Mouse (Mus musculus) urinary bladder, adult 18-20 months (tissue): ENCODE data around the gene Mbnl2.
A peak's percentile ranks its signal among the peaks of the same experiment; 100 is the strongest.
"Not testable (repeated sequence)": the region's sequence is repeated elsewhere in the genome, so short reads cannot be mapped to it uniquely, and the experiment has no call there.

Experiments used
- DNase-seq, 2 experiments: peaks; one replicate each; pipeline ENCODE4 v3.0.0; 2022; ENCODE audit warnings: low spot score in 2 of 2, mixed read lengths in 2 of 2

Mbnl2 gene

DNA sequence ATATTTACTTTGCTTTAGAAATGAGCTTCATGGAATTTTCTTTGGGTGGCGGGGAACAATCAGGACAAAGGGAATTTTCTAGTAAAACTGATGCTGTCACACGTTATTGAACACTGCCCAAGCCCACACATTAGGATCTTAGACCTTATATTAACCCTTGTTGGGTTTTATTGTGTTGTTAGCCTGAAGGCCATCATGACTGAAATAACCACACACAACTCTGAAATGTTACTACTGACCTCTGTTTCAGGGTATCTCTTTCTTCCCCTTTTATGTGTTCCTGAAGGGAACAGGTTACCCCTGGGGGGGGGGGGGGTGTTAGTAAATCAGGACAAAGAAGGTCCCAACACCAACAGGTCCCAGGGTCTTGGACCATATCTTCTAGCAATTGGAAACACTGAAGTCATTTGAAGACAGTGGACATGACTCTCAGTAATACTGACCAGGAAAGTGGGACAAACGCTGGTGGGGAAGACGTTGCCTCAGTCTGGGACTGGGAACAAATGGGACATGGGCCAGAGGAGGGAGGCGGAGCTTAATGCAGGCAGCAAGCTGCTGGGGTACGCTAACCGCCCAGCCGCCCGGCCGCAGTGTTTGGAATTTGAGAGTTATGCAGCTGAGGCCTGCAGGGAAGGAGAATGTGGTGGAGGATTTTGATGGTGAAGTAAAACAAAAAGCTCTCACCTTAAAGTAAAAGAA, 80.4 kb downstream of the Mbnl2 start:
- no peak for DNase-seq

DNA sequence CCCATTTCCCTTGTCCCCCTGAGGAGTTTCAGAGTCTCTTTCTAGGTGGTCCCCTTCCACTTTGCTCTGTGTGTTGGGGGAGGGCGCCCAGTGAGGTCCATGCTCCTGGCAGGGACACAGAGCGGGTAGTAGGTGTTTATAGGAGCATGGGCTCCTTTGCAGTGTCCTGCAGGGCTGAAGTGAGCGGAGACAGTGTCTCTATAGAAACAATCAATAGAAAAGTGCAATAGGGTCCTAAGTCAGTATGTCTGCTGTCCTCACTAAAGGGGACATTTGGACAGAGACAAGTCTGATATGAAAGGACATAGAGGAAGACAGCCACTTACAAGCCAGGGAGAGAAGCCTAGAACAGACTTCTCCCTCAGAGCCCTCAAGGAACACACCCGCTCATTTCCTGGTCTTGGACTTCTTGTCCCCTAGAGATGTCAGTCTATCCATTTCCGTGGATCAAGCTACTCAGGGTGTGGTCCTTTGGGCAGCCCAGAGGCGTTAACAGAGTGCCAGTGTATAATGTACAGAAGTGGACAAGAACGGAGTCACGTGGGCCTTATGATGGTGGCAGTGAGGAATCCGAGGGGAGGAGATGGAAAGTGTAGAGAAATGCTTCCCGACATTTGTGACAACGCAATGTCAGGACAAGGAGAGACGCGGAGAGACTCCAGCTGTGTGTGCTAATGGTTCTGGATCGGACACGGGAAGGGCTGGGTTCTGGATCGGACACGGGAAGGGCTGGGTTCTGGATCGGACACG, 82.0 kb downstream of the Mbnl2 start:
- no peak for DNase-seq

DNA sequence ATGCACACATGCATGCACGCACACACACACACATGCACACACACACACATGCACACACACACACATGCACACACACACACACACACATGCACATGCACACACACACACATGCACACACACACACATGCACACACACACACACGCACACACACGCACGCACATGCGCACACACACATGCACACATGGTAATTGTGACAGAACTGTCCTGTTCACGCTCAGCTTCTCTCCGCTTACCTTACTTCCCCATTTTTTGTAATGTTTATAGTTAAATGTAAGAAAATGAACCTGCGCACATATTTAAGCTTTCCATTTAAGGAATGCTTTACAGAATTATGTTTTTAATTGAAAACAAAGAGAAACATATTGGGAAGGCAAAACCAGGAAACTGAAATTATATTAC, 84.1 kb downstream of the Mbnl2 start:
- DNase-seq = not testable (repeated sequence)

DNA sequence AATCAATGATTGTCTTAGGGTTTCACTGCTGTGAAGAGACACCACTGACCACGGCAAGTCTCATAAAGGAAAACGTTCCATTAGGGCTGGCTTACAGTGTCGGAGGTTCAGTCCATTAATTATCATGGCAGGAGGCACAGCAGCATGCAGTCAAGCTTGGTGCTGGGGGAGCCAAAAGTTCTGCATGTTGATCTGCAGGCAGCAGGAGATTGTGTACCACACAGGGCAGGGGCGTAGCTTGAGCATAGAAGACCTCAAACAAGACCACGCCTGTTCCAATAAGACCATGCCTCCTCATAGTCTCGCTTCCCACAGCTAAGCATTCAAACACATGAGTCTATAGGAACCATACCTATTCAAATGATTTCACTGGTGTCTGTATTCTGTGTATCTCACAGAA, 85.7 kb downstream of the Mbnl2 start:
- no peak for DNase-seq

DNA sequence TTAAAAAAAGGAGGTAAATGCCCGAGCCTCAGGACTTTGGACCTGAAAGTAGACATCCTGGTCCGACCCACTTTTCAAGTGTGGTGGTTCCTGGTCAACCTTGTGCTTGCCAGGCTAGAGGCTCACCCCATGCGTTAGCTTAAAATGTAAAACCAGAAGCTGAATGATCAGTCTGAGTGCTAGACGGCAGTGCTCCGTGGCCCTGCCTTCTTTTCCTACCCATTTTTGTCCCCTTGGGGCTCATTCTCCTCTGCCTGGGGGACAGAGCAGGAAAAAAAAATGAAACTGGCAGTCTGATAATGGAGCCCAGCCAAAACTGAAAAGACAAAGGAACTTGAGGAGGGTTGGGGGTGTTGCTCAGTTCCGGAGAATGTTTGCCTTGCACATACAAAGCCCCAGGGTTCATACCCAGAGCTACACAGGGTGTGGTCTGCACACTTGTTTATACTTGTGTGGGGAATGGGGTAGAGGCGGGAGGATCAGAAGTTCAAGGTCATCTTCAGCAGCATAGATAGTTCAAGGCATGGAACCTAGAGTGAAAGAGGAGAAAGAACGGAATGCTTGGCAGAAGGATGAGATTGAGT, 87.0 kb downstream of the Mbnl2 start:
- no peak for DNase-seq

DNA sequence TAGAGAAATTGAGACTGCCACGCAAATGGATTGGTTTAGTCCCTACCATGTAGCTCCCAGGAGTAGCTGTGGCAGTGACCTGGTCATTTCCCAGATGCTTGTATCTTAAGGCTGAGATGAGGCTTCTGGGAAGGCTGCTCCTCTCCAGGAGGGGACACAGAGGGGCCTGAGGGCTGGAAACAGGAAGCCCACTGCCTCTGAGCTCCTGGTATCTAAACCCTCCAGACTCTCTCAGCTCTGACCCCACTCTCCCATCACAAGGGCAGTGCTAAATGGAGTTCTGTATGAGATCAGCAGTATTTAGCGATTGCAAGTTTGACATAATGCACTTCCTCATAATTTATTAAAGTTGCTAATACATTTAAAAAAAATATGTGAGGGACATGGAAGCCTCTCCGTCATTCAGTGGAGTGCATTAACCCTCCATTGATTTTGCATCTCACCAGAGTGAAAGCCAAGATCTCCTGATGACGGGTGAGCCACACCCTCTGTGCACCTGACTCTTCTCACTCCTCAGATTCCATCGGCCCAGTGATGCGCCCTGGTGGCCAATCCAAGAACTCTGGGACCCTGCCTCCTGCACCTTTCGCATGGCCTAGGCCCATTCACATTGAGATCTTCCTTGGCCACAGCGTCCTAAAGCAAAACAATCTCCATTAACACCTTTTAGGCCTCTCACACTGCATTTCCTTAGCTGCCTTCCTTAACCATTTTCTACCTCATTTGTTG, 87.8 kb downstream of the Mbnl2 start:
- no peak for DNase-seq

DNA sequence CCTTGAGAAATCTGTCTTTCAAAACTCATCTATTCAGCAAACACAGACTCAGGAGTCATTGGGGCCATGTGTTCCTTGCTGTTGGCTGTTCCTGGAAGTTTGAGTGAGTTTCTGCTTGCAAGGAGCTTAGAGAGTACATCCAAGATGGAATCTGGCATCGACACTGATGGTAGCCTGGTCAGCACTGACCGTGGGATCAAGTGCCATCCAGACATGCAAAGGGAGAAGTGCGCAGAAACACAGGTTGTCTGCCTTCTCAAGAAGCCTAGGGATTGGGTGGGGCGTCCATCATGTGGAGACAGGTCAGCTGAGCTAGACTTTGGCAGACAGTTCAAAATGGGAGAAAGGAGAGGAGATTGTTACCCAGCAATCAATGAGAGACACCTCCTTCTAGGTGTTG, 89.6 kb downstream of the Mbnl2 start:
- DNase-seq = no peak

DNA sequence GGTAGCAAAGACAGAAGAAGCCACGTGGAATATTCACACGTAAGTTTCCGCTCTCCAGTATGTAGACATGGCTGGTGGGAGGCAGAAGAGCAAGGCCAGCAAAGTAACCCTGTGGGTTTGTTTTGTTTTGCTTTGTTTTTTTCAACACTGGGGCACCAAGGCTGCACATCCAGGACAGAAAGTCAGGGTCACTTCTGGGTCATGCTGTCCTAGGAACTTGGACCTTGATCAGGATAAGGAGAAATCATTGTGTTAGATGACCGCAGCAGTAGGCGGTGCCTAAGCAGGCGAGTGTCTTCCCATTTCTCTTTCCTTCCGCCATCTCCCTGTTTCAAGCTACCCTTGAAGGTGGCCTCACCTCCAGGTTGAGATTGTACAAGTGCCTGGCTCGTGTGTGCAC, 91.5 kb downstream of the Mbnl2 start:
- DNase-seq = no peak

DNA sequence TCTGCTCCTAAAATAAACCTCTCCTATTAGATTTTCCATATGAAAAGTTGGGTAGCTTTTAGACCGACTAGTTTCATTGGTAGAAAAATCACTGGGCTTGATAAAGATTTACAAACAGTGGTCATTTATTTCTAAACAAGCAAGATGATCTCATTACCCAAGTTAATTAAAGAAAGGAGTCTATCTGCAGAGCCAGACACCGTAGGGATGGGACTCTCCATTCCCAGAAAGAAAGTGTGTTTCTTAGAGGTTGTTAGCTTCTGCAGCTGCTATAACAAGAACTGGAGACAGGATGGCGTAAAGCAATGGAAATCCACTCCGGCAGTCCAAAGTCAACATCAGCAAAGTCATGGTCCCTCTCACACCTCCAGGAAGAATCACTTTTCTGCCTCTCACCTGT, 92.1 kb downstream of the Mbnl2 start:
- DNase-seq = no peak

DNA sequence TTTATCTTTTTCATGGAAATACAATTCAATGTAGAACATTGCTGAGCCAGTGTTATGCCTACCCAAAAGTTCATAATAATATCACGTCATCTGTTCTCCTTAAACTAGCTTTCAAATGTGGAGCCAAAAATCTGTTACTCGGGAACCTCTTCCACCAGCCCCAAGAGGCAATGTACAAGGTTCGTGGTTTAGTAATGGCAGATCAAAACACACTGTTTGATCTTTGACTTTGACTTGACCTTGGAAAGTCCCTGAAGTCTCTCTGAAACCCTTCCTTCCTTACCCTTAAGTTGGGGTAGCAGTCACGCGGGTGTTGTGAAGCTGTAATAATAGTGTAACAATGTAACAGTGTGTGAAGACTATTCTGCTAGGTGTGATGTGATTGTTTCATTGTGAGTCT, 93.0 kb downstream of the Mbnl2 start:
- DNase-seq = no peak

DNA sequence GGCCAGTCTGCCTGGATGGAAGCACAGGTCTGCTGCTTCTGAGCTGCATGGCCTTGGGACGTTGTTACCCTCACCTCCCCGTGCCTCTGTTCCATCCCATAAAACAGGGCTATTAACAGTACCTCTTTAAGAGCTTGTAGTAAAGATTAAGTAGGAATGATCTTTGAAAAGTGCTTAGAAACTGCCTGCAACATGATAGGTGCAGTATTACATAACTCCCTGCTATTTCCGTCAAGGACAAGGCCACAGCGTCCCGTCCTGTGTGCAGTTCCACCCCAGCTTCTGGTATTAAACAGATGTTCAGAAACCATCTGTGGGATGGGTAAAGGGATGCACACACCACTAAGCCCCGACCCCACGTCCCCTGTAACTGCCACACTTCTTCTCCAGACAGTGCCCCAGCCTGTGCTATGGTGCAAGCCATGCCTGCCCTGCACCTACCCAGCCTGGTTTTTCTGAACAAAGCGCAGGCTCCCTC, 93.5 kb downstream of the Mbnl2 start:
- no peak for DNase-seq

DNA sequence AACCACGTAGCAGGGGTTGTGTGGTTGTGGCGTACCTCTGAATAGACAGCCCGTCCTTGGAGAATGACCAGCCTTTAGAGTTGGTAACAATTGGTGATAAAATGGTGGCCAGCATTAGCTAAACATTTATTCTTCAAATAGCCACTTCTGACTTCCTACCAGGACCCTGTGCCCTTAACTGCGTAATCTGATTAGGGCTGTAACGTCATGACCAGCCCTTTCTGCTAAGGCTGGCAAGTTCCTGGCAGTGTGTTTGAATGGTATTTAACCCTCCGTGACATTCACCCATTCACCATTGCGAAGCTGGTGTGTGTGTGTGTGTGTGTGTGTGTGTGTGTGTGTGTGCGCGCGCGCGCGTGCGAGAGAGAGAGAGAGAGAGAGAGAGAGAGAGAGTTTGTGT, 94.6 kb downstream of the Mbnl2 start:
- DNase-seq = no peak

DNA sequence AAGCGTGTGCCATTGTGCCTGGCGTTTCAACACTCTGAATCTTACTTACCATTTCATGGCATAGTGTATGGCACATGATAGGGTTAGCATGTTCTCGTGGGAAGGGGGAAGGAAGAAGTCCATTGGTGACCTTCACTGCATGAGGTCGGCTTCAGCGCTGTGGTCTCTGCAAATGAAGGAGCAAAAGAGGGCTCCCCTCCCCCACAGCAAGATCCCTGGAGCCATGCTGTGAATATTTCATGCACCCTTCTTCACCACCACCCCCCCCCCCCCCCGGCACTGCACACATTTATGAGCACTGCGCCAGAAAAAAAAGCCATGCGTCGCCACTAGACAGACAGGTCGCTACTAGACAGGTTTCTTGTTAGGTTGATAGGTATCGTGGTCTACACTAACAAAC, 95.2 kb downstream of the Mbnl2 start:
- no peak for DNase-seq

DNA sequence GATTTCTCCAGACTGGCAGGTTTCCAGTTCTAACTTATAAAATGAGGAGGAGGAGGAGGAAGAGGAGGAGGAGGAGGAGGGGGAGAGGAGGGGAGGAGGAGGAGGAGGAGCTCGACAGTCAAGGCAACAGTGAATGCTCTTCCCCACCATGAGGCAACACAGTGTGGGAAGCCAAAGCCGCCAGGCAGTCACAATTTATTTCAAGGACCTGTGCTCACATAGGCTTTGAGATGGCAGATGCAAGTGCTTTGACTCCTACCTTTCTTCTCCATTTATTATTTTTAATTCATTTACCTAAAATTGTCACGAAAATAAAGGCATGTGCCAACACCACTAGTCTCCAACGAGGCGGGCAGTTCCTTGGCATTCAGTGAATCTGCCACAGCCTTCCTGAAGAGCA, 95.7 kb downstream of the Mbnl2 start:
- no peak for DNase-seq

DNA sequence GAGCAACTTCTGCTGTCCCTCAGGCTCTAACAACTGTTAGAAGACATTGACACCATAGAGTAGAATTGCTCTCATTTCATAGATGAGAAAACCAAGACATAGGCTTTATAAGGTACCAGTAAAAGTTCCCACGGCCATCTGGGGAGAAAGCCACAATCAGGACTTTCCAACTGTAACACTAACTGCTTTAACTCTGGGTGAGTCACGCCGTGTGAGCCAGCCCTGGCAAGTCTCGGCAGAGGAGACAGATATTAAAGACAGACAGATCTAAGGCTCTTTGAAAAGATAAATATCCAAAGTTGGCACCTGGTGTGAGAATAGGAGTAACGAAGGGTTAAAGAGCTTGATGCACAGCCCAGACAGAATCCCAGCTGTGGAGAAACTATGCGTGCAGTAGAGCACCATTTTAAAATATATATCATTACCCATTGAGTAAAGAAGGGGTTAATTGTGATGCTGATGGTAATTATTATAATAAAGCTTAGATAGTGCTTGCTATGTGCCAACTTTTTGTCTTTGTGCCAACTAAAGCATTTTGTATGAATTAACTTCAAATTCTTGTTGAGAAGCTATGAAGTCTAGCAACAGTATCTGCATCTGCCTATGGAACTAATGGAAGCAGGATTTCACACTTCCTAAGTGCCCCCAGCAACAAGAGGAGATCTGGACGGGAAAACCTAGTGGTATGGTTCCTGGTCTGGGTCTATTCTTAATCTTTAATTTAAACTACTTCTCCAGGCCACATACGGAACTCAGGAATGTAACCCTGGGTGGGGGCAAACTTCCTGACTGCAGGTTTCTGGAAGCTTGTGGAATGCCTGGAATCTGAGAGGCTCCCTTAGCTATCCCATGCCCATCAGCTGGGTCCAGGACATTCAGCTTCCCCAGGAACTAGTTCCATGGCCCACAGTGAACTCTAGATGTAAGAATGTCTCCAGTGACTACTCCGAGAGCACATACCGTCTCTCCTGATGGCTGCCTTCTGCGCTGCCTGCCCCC, 97.9 kb downstream of the Mbnl2 start:
- peak in 1 of 2 experiments; percentile 53 for DNase-seq

DNA sequence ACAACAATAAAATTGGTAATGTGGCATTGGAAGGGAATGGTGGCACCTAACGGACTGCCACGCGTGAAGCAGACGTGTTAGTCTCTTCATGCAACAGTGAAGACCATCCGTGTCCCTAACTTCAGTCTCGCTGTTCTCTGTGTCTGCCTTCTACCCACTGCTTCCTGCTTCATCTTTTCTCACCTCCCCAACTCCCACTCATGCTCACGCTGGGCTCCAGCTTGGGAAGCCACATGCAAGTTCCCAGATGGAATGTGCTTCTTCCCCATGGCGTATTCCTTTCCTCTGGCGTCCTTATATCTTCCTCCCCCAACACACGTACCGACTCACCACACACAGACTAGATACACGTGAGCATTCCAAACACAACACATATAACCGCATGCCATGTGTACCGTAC, 99.3 kb downstream of the Mbnl2 start:
- no peak for DNase-seq

DNA sequence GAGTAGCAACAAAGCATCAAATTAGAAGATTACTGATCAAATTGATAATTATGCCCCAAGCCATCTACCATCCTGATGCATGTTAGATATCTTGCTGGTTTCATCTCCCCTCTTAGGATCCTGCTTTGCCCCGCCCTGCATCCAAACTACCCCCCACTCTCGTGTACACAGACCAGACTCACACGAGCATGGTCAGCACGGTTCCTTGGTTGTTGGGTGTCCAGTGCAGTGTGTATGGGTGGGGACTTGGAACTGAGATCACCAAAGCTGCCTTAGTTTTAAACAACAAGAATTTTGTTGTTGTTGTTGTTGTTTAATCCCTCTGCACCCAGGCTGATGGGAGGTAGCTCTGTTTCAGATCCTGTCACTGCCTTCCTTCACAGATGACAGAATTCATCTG, 101.7 kb downstream of the Mbnl2 start:
- DNase-seq = no peak

DNA sequence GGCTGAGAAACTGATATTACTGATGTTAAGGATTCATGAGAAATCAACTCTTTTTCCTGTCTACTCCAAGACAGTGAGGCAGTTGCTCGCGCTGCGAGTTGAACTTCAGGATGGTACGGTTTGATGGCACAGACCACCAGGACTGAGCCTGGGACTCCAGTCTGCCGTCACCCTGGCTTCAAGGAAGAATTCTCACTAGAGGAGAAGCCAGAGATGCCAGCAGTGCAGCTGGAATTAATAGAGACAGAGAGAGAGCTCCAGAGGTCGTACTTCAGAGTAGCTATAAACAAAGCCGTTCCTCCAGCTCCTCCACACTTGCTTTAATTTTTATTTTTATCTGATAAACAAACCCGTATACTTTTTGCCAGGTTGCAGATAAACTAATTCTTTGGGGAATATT, 102.5 kb downstream of the Mbnl2 start:
- DNase-seq = no peak

DNA sequence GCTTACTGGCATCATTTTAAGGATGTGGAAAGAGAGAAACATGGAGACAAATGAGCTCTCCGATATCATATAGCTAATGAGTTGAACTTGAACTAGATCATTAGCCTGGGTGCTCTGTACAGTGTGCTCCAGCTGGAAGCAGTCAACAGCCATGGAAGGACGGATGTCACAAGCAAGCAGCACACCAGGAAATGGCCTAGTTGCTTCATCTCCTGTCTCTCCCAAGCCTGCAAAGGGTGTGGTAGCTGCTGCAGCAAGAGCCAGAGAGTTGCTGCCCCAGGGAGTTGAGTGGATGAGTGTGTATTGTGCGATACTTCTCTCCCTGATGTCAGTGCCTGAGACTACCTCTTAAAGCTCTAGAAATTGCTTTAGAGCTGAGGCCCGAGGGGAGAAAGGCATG, 104.2 kb downstream of the Mbnl2 start:
- no peak for DNase-seq

DNA sequence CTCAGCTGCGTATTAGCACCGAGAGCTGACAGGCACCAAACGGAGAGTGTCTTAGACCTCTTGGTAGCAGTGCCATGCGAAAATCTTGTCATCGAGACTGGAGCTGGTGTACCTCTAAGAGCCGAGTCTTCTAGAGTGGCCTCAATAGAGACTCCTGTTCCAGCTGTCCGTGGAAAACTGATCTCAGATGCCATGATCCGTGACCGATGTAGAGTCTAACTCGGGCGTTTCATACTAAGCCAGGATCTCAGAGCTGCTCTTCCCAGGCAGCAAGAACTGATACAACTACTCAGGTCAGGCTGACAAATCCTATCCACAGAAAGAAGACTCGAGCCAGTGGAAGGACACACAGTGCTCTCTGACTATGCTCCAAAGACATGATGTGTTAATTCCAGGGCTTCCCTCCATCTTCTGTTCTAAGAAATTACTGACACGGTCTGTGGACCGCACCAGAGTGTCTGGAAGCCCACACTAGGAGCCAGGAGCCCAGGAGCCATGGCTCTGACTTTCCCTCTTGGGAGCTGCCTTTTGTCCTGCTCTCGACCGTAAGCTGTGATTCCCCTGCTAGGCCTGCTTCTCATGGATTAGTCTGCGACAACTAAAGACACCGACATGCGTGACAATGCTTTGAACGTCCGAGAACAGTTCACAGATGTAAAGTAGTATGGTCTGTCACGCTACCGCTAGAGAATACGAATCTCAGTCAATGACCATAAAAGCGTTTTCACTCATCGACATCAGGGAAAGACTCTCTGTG, 106.1 kb downstream of the Mbnl2 start:
- no peak for DNase-seq
